Mouse (Mus musculus) thymus, adult 2 months (tissue): ENCODE data around the gene Dnmt1.

Experiments
- CTCF ChIP-seq: fragments of 200-500 bp; IDR thresholded peaks from 2 replicates; pipeline ENCODE4 v1.5.1; 2012; ENCODE audit warnings: mild to moderate bottlenecking, control low read depth, low read length, moderate library complexity, borderline replicate concordance; ENCODE audit not compliant: control insufficient read depth, poor library complexity, insufficient read depth; ENCODE audit errors: extremely low read depth
- POLR2A ChIP-seq: fragments of 200-500 bp; IDR thresholded peaks from 2 replicates; pipeline ENCODE4 v1.6.1; 2012; ENCODE audit warnings: mild to moderate bottlenecking, low read length, control low read depth, moderate library complexity; ENCODE audit not compliant: control insufficient read depth, poor library complexity, insufficient read depth; ENCODE audit errors: extremely low read depth

DNA sequence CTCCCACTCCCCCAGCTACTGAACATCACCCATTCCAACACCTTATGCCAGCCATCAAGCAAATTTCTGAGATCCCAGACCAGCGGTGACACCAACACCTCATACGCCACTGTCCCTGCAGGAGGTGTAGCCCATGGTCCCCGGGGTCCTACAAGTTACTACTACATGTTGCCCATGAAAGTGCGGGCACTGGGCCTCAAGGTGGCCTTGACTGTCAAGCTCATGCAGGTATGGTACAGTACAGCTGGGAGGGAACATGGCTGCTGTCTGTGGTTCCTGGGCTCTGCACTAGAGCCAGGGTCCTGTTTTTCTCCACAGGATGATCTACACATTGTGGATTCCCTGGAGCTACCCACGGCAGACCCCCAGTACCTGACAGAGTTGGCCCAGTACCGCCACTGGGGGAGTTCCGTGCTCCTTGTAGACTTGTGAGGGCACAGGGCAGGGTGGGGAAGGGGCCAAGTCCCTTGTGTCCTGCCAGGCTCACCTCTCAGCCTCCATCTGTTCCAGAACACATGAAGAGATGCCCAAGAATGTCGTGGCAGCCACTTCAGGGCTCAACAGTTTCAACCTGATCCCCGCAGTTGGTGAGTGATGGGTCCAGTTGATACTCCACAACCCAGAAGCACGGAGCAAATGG is 47.7 kb upstream of the Dnmt1 start:
- TF ChIP-seq CTCF (no peak), POLR2A (no peak)
